Mouse (Mus musculus) liver, adult (tissue): ENCODE measurements around the gene Ankrd7.

ENCODE experiments used
- GATA4 ChIP-seq: IDR thresholded peaks from 2 replicates; pipeline ENCODE4 v1.6.1; 2014; ENCODE audit warnings: mild to moderate bottlenecking, low read length; ENCODE audit not compliant: insufficient replicate concordance

Gene Ankrd7

GRCm38 (mm10) chr6:18866018-18866417, at the start of gene Ankrd7:
Gene Ankrd7 (plus strand): TSS chr6:18866318.
- no peak for TF ChIP-seq GATA4

GRCm38 (mm10) chr6:18819343-18819742, 46.8 kb upstream of the Ankrd7 start:
- no peak for TF ChIP-seq GATA4

GRCm38 (mm10) chr6:18820246-18820645, 45.9 kb upstream of the Ankrd7 start:
- TF ChIP-seq GATA4, result no peak

- no peak for TF ChIP-seq GATA4
Observed at GRCm38 (mm10) chr6:18822812-18823211, 43.3 kb upstream of the Ankrd7 start.

GRCm38 (mm10) chr6:18832958-18833357, 33.2 kb upstream of the Ankrd7 start:
- no peak for TF ChIP-seq GATA4

GRCm38 (mm10) chr6:18848051-18848701, 17.9 kb upstream of the Ankrd7 start, which contains the start of gene Lsm8:
Gene Lsm8 (plus strand): TSS chr6:18848579.
- peak; percentile 10; the same call in 1 of the 2 replicates for TF ChIP-seq GATA4

GRCm38 (mm10) chr6:18848702-18849061, 17.4 kb upstream of the Ankrd7 start:
- TF ChIP-seq GATA4, result no peak

- TF ChIP-seq GATA4, result no peak
Observed at GRCm38 (mm10) chr6:18855323-18855722, 10.8 kb upstream of the Ankrd7 start.

- TF ChIP-seq GATA4, result no peak
Observed at GRCm38 (mm10) chr6:18856487-18857078, 9.5 kb upstream of the Ankrd7 start.

- TF ChIP-seq GATA4, result no peak
Observed at GRCm38 (mm10) chr6:18889030-18889429, 22.9 kb downstream of the Ankrd7 start.

- TF ChIP-seq GATA4, result no peak
Observed at GRCm38 (mm10) chr6:18894142-18894541, 28.0 kb downstream of the Ankrd7 start.

GRCm38 (mm10) chr6:18907173-18907572, 41.1 kb downstream of the Ankrd7 start:
- TF ChIP-seq GATA4, result no peak

- TF ChIP-seq GATA4, result no peak
Observed at GRCm38 (mm10) chr6:18913179-18913578, 47.1 kb downstream of the Ankrd7 start.

GRCm38 (mm10) chr6:18916021-18916420, 49.9 kb downstream of the Ankrd7 start:
- TF ChIP-seq GATA4, result no peak

- no peak for TF ChIP-seq GATA4
Observed at GRCm38 (mm10) chr6:18916471-18916870, 50.4 kb downstream of the Ankrd7 start.
